Mouse (Mus musculus) embryonic facial prominence, embryonic 13.5 days (tissue): ENCODE measurements at regions not wholly inside any gene's neighbourhood (a gene's known extent, or its start where the extent isn't known, plus 50 kb on each side); places are given as distances from the start of the nearest gene placed in this dataset.

ENCODE experiments used
- ATAC-seq: fragments of 200-750 bp; cut with Nextera tagmentation; 2 replicates; pipeline ENCODE4 v1.8.0; 2017; ENCODE audit warnings: low read depth; ENCODE audit not compliant: insufficient number of reproducible peaks, insufficient read depth, low FRiP score, low TSS enrichment
- H3K27ac ChIP-seq: fragments of 300-500 bp; sonication (generic); 2 replicates; pipeline ENCODE4 v1.5.1; 2015; ENCODE audit warnings: moderate library complexity, mild to moderate bottlenecking, inconsistent platforms
- H3K27me3 ChIP-seq: fragments of 300-500 bp; sonication (generic); 2 replicates; pipeline ENCODE4 v1.6.1; 2015; ENCODE audit warnings: mild to moderate bottlenecking, inconsistent platforms
- H3K36me3 ChIP-seq: fragments of 300-500 bp; sonication (generic); 2 replicates; pipeline ENCODE4 v1.6.1; 2015; ENCODE audit warnings: mild to moderate bottlenecking, inconsistent platforms
- H3K4me1 ChIP-seq: fragments of 300-500 bp; sonication (generic); 2 replicates; pipeline ENCODE4 v1.6.1; 2015; ENCODE audit warnings: inconsistent platforms
- H3K4me2 ChIP-seq: fragments of 300-500 bp; sonication (generic); 2 replicates; pipeline ENCODE4 v1.6.1; 2015; ENCODE audit warnings: moderate library complexity, mild to moderate bottlenecking, inconsistent platforms
- H3K4me3 ChIP-seq: fragments of 300-500 bp; sonication (generic); 2 replicates; pipeline ENCODE4 v1.5.1; 2015; ENCODE audit warnings: mild to moderate bottlenecking, inconsistent platforms
- H3K9ac ChIP-seq: fragments of 300-500 bp; sonication (generic); 2 replicates; pipeline ENCODE4 v1.6.1; 2015; ENCODE audit warnings: mild to moderate bottlenecking, inconsistent platforms
- H3K9me3 ChIP-seq: fragments of 300-500 bp; sonication (generic); 2 replicates; pipeline ENCODE4 v1.6.1; 2016; ENCODE audit warnings: inconsistent platforms
- whole genome bisulfite sequencing: fragments of 180-500 bp; shearing (Covaris S2); methylation state at CpG from one replicate; pipeline ENCODE4 v1.1.7; 2015; ENCODE audit warnings: mixed read lengths; 5-methylcytosine and 5-hydroxymethylcytosine counted together

DNA sequence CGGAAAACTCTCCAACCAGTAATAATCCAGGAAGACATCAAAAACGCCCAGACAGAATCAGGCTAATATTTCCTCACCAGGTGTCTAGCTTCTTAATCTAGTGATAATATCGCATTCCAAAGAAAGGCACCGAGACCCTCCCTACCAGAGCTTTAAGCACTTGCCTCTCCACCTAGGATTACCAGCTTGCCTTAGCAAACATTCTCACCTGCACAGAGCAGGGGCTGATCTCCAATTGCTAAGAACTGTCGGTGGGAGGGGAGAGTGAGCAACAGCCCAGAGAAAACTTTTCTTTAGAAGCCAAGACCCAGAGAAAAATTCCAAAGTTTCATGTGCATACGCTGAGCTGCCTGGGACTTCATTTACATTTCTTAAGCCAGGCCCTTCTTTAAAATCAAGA is 511.6 kb upstream of the Atp11b start:
- no peak overlapping the region for H3K9ac ChIP-seq
- H3K4me2 ChIP-seq, result no peak overlapping the region
- H3K27me3 ChIP-seq, result no peaks in the 10 kb centered on the region
- H3K9me3 ChIP-seq, result no peaks in the 10 kb centered on the region
- no peaks in the 10 kb centered on the region for H3K36me3 ChIP-seq
- H3K4me1 ChIP-seq, result peaks cover 10% of the 10 kb centered on the region; the same call in 1 of the 2 replicates
- ATAC-seq, result no peak
- WGBS, result 33% methylated on average over 6 of the region's 6 CpGs
- H3K4me3 ChIP-seq, result no peak overlapping the region
- peak overlapping the region; percentile 41; the same call in 1 of the 2 replicates for H3K27ac ChIP-seq

- Histone ChIP-seq H3K27ac (peak overlapping the region; percentile 41; the same call in 1 of the 2 replicates), H3K36me3 (no peaks in the 10 kb centered on the region), H3K9me3 (no peaks in the 10 kb centered on the region), H3K4me1 (peaks cover 10% of the 10 kb centered on the region; the same call in 1 of the 2 replicates), H3K9ac (no peak overlapping the region), H3K4me3 (no peak overlapping the region), H3K4me2 (no peak overlapping the region), H3K27me3 (no peaks in the 10 kb centered on the region)
- WGBS, result 76% methylated on average over 10 of the region's 10 CpGs
- no peak for ATAC-seq
Measured at GRCm38 (mm10) chr3:35242871-35243529, 510.9 kb upstream of the Atp11b start.

GRCm38 (mm10) chr3:35245003-35245402 is 508.9 kb upstream of the Atp11b start:
- H3K9me3 ChIP-seq, result no peaks in the 10 kb centered on the region
- H3K4me2 ChIP-seq, result no peak overlapping the region
- no peaks in the 10 kb centered on the region for H3K36me3 ChIP-seq
- peaks cover 10% of the 10 kb centered on the region; the same call in 1 of the 2 replicates for H3K4me1 ChIP-seq
- ATAC-seq, result no peak
- H3K27ac ChIP-seq, result no peak overlapping the region
- no peak overlapping the region for H3K9ac ChIP-seq
- no peak overlapping the region for H3K4me3 ChIP-seq
- no peaks in the 10 kb centered on the region for H3K27me3 ChIP-seq
- WGBS, result 19% methylated on average over 8 of the region's 8 CpGs

DNA sequence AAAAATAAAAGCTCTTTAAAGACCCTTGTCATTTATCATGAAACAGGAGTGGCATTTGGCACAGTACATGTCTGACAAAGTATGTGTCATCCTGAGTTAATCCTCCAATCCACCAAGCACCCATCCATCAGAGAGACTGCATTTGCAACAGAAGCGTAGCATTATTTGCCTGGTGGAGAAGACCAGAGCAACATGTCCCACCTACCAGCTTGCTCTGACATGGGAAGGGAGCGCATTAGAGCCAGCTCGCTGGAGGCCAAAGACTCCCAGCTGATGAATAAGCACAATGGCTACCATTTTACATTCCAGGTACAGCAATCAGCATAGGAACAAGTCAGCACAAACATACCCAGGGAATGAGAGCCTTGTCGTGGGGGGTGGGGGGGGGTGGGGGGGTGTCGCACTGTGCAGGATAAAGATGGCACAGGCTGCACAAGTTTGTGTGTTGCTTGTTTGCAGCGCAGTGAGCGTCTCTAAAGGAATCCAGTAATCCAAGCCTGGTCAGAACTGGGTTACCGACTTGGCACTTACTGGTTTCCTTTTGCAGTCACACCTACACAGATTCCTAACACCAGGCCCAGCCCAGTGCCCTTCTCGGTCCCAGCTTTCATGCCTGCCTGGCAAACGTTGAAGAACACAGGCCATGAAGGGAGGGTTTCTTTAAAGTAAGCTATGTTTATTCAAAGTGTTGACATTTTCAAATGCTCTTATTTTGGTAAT is 507.8 kb upstream of the Atp11b start:
- WGBS, result 72% methylated on average over 10 of the region's 10 CpGs
- Histone ChIP-seq H3K27me3 (no peaks in the 10 kb centered on the region; the same call in 1 of the 2 replicates), H3K36me3 (no peaks in the 10 kb centered on the region), H3K27ac (no peak overlapping the region), H3K4me2 (no peak overlapping the region), H3K9me3 (no peaks in the 10 kb centered on the region), H3K9ac (no peak overlapping the region), H3K4me1 (peaks cover 8% of the 10 kb centered on the region; the same call in 1 of the 2 replicates), H3K4me3 (no peak overlapping the region)
- ATAC-seq, result no peak

DNA sequence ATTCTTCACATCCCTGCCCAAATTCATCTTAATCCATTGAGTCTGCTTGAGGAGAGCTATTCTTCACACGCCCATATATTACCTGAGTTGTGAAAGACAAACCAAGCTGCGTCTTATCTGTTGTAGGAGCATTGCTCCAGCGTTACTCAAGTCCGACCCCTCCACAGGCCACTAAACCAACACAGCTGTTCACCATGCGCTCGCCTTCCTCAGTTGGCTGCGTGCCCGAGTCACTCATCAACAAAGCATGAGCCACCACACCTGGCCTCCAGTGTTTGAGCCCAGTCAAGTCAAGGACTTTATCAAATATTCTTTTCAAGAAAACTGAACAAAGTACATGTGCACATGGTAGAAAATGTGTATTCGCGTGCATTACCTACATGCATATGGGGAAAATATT is 504.7 kb upstream of the Atp11b start:
- H3K27ac ChIP-seq, result no peak overlapping the region

DNA sequence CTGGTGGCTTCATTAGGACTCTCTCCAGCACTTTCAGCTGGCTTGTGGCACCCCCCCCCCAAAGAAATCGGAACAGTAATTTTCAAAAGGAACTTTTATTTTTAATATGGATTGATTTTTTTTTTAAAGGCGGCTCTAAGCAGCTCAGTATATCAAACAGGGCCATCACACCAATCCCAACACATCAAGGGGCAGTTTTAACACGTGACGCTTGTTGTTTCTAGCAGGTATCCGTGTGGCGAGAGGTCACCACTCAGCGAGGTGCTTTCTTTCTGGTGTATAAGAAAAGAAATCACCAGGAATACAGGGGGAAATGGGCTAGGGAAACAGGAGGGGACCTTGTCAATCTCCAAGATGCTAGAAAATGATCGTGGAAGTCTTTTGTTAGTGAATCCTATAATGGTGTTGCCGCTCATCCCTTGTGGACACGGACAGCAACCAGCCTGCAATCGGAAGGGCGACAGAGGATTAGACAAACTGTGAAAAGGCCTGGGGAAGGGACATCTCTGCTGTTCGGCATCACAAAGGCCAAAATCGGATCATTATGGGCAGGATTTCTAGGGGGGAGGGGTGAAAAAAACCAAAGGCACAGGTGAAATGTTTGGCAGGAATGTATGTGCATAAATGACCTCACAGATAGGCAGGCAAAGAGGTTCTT is 503.7 kb upstream of the Atp11b start:
- Histone ChIP-seq H3K9me3 (no peaks in the 10 kb centered on the region), H3K9ac (no peak overlapping the region), H3K27me3 (peaks cover 6% of the 10 kb centered on the region; the same call in 1 of the 2 replicates), H3K4me1 (no peaks in the 10 kb centered on the region), H3K4me2 (no peak overlapping the region), H3K27ac (no peak overlapping the region), H3K4me3 (no peak overlapping the region), H3K36me3 (no peaks in the 10 kb centered on the region)
- ATAC-seq, result no peak
- 76% methylated on average over 14 of the region's 14 CpGs for WGBS

More for the DNA sequence above, 504.7 kb upstream of the Atp11b start:
- ATAC-seq, result no peak
- Histone ChIP-seq H3K4me2 (no peak overlapping the region), H3K9me3 (no peaks in the 10 kb centered on the region), H3K4me3 (no peak overlapping the region), H3K36me3 (no peaks in the 10 kb centered on the region), H3K4me1 (no peaks in the 10 kb centered on the region), H3K9ac (no peak overlapping the region), H3K27me3 (peaks cover 6% of the 10 kb centered on the region; the same call in 1 of the 2 replicates)
- WGBS, result 49% methylated on average over 10 of the region's 10 CpGs

DNA sequence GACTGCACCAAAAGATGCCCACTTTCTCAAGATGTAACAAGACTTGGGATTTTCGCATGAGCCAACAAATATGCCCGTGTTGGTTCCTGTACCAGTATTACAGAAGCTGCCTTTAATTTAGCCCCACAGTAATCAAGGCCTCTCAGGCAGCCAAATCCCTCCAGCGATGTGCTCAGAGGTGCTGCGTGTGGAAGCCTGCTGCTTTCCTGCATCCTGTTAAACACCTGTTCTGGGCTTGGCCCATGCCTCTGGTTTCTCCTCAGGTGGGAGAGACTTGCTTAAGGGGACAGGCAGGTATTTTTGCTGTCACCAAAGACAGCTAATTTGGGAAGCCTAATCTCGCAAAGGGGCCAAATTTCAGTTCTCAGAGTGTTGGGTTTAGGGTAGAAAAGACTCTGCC is 500.0 kb upstream of the Atp11b start:
- H3K4me2 ChIP-seq, result no peak overlapping the region
- H3K27me3 ChIP-seq, result peaks cover 6% of the 10 kb centered on the region
- no peak overlapping the region for H3K4me3 ChIP-seq
- no peak overlapping the region for H3K27ac ChIP-seq
- no peak for ATAC-seq
- H3K4me1 ChIP-seq, result peaks cover 7% of the 10 kb centered on the region
- no peak overlapping the region for H3K9ac ChIP-seq
- 37% methylated on average over 5 of the region's 5 CpGs for WGBS
- H3K9me3 ChIP-seq, result no peaks in the 10 kb centered on the region
- H3K36me3 ChIP-seq, result no peaks in the 10 kb centered on the region

DNA sequence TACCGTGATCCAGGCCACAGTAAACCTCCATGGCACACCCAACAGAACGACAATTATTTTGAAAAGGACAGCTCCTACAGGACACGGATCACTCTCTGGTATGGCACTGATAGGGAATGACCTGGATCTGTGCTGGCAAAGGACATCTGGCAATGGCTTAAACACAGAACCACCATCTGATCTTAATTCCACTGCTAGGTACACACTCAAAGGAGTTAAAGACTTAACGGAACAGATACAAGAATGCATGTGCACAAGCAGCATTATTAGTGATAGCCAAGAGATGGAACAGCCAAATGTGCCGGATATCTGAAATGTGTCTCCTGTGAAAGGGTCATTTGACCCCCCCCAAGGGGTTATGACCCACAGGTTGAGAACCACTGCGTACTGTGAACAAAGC is 493.0 kb upstream of the Atp11b start:
- Histone ChIP-seq H3K36me3 (no peaks in the 10 kb centered on the region), H3K27me3 (peaks cover 4% of the 10 kb centered on the region), H3K9ac (no peak overlapping the region), H3K4me1 (peaks cover 7% of the 10 kb centered on the region), H3K4me3 (no peak overlapping the region), H3K9me3 (no peaks in the 10 kb centered on the region), H3K27ac (no peak overlapping the region), H3K4me2 (no peak overlapping the region)
- ATAC-seq, result no peak
- 73% methylated on average over 6 of the region's 6 CpGs for WGBS

GRCm38 (mm10) chr3:35268949-35269348 is 485.0 kb upstream of the Atp11b start:
- Histone ChIP-seq H3K27me3 (no peaks in the 10 kb centered on the region), H3K4me1 (peaks cover 17% of the 10 kb centered on the region), H3K4me3 (no peak overlapping the region), H3K4me2 (no peak overlapping the region), H3K9ac (no peak overlapping the region), H3K27ac (no peak overlapping the region), H3K9me3 (no peaks in the 10 kb centered on the region), H3K36me3 (no peaks in the 10 kb centered on the region)
- 49% methylated on average over 4 of the region's 4 CpGs for WGBS
- no peak for ATAC-seq

DNA sequence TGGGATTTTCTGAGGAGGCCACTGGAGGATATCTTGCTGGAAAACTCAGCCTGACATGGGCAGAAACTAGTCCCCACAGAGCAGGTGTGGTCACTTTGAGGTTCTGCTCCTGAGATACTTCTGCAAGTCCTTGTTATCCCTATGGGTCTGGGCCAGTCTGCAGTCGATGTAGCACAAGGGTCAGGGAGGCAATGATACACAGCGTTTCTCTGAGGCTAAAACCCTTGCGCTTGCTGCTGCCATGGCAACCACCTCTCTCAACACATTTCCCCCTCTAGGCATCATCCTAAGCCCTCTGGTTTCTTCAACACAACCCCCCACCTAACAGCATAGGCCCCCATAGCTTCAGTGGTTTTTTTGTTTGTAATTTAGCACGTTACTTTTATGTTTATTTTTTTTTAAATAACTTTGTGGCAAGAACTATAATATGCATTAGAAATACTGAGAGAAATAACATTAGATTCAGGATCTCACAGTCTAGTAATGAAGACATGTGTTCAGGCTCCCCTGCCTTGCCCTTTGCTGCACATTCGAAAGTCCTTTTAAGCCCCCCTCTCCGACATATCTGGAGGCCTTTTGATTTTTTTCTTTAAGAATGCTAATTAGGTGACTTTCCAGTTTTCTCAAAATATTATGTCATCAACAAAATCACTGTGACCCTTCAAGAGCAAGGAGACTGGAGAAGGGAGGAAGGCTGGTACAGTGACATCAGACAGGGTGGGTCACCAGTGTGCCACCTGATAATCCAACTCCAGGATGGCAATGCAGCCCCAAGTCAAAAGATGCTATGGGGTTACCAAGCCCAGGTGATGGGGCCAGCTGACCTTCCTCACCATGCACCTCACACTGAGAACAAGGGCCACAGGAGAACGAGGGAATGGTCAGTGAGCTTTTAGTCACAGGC is 483.7 kb upstream of the Atp11b start:
- no peak overlapping the region for H3K4me3 ChIP-seq
- peaks cover 3% of the 10 kb centered on the region; the same call in 1 of the 2 replicates for H3K9me3 ChIP-seq
- no peak overlapping the region for H3K4me2 ChIP-seq
- peaks cover 17% of the 10 kb centered on the region for H3K4me1 ChIP-seq
- H3K9ac ChIP-seq, result no peak overlapping the region
- WGBS, result 39% methylated on average over 7 of the region's 7 CpGs
- H3K36me3 ChIP-seq, result no peaks in the 10 kb centered on the region
- H3K27me3 ChIP-seq, result no peaks in the 10 kb centered on the region
- no peak for ATAC-seq
- H3K27ac ChIP-seq, result no peak overlapping the region

DNA sequence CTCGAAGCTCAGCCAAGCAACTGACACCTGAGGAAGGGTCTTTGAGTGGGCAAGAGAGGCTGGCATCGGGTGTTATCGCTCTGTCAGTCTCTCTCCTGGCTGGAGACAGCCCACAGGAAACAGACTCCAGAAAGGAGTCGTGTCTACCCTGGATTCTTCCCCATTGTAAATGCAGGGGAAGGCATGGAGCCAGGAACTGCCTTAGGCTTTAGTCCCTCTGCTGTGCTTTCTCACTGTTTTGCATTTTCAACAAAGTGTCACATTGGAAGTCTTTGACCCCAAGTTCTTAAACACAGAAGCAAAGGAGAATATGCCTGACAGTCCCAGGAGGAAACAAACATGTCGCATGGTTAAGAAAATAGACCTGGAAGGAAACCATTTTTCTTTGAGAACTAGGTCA is 480.4 kb upstream of the Atp11b start:
- peaks cover 3% of the 10 kb centered on the region; the same call in 1 of the 2 replicates for H3K9me3 ChIP-seq
- H3K27ac ChIP-seq, result no peak overlapping the region
- H3K4me3 ChIP-seq, result no peak overlapping the region
- H3K9ac ChIP-seq, result no peak overlapping the region
- peaks cover 13% of the 10 kb centered on the region for H3K4me1 ChIP-seq
- no peak overlapping the region for H3K4me2 ChIP-seq
- H3K27me3 ChIP-seq, result no peaks in the 10 kb centered on the region
- ATAC-seq, result no peak
- 27% methylated on average over 5 of the region's 5 CpGs for WGBS
- no peaks in the 10 kb centered on the region for H3K36me3 ChIP-seq
